Mouse (Mus musculus) neural tube, embryonic 12.5 days (tissue): ENCODE results near the gene Pik3ip1. TPM values are rescaled to one million over a fixed set of nuclear protein-coding genes. Genes with fewer than 3 reads are reported as not detected.

Experiments used
- ATAC-seq: fragments of 200-750 bp; cut with Nextera tagmentation; 2 replicates; pipeline ENCODE4 v1.8.0; 2017; ENCODE audit warnings: low read depth, mild to moderate bottlenecking, moderate TSS enrichment, moderate library complexity; ENCODE audit not compliant: low FRiP score
- H3K27ac ChIP-seq: fragments of 300-500 bp; sonication (generic); 2 replicates; pipeline ENCODE4 v1.5.1; 2016
- H3K27me3 ChIP-seq: fragments of 300-500 bp; sonication (generic); replicated peaks from 2 replicates; pipeline ENCODE4 v1.6.1; 2016; ENCODE audit warnings: mild to moderate bottlenecking
- H3K36me3 ChIP-seq: fragments of 300-500 bp; sonication (generic); 2 replicates; pipeline ENCODE4 v1.6.1; 2016; ENCODE audit warnings: mild to moderate bottlenecking
- H3K4me1 ChIP-seq: fragments of 300-500 bp; sonication (generic); 2 replicates; pipeline ENCODE4 v1.6.1; 2016
- H3K4me2 ChIP-seq: fragments of 300-500 bp; sonication (generic); replicated peaks from 2 replicates; pipeline ENCODE4 v1.6.1; 2016; ENCODE audit warnings: mild to moderate bottlenecking
- H3K4me3 ChIP-seq: fragments of 300-500 bp; sonication (generic); 2 replicates; pipeline ENCODE4 v1.5.1; 2016
- H3K9ac ChIP-seq: fragments of 300-500 bp; sonication (generic); 2 replicates; pipeline ENCODE4 v1.6.1; 2016; ENCODE audit warnings: mild to moderate bottlenecking
- H3K9me3 ChIP-seq: fragments of 300-500 bp; sonication (generic); 2 replicates; pipeline ENCODE4 v1.6.1; 2016; ENCODE audit warnings: mild to moderate bottlenecking
- WGBS: fragments of 180-500 bp; shearing (Covaris S2); methylation state at CpG from one replicate; pipeline ENCODE4 v1.1.7; 2016; 5-methylcytosine and 5-hydroxymethylcytosine counted together
- polyA plus RNA-seq: library from polyadenylated mRNA; unstranded; fragments of >200 nt; fragmentation: Nextera tagmentation; extraction: Ambion mirVana; gene quantifications from 2 replicates; pipeline ENCODE4 v1.2.1, GENCODE M21; 2016

The Pik3ip1 gene
- polyA plus RNA-seq, 1 experiment from 2014 or later: 21.2 TPM

DNA sequence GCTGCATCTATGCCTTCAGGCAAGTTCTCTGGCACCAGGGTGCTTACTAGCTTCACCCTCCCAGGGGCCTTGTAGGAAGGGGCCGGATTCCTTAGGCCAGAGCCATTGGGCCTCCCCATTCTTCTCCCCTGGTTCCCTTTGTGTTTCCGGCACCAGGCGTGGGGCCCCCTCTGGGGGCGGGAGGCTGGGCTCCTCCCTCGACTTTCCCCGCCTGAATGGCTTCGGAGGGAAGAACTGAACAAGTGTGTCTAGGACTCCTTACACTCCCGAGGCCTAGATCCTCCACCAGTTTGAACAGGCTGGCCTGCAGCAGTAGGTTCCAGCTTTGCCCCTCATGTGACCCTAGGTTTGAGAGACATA is 38.2 kb upstream of the Pik3ip1 start:
- H3K9ac ChIP-seq: peak overlapping the region; percentile 94
- H3K4me3 ChIP-seq: peak overlapping the region; percentile 88
- H3K9me3 ChIP-seq: no peaks in the 10 kb centered on the region
- H3K4me1 ChIP-seq: peaks cover 48% of the 10 kb centered on the region
- H3K36me3 ChIP-seq: peaks cover 37% of the 10 kb centered on the region
- WGBS: 0% methylated on average over 8 of the region's 8 CpGs
- no peaks in the 10 kb centered on the region for H3K27me3 ChIP-seq
- ATAC-seq: peak; percentile 11
- H3K27ac ChIP-seq: peak overlapping the region; percentile 99
- peak overlapping the region; percentile 93 for H3K4me2 ChIP-seq

DNA sequence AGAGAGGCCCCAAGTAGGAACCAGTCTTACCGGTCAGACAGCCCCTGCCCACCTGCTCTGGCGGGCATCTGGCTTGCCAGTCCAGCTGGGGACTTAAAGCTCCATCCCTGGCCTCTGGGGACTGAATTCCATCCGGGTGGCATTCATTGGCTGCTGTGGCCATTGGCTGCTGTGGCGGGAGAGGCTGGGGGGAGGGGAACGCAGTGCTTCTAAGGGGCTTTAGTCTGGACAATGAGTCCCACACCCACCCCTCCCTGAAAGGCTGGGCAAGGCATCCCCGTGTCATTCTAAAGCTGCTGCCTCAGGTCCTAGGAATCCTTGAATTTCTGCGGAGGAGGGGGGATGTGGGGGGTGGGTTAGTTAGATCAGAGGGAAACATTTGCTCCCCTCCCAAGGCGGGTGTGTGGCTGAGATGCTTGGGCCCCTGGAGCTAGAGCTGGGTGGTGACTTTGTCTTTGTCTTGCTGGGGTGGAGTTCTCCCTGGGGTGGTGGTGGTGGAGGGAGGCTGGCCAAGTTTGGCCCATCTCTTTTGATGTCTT is 37.4 kb upstream of the Pik3ip1 start:
- H3K4me2 ChIP-seq: peak overlapping the region; percentile 93
- 1% methylated on average over 8 of the region's 8 CpGs for WGBS
- peak; percentile 39 for ATAC-seq
- peak overlapping the region; percentile 88 for H3K4me3 ChIP-seq
- H3K4me1 ChIP-seq: peaks cover 45% of the 10 kb centered on the region
- peaks cover 44% of the 10 kb centered on the region for H3K36me3 ChIP-seq
- H3K9me3 ChIP-seq: no peaks in the 10 kb centered on the region
- peak overlapping the region; percentile 94 for H3K9ac ChIP-seq
- H3K27ac ChIP-seq: peak overlapping the region; percentile 99; the same call in 1 of the 2 replicates
- H3K27me3 ChIP-seq: no peaks in the 10 kb centered on the region

DNA sequence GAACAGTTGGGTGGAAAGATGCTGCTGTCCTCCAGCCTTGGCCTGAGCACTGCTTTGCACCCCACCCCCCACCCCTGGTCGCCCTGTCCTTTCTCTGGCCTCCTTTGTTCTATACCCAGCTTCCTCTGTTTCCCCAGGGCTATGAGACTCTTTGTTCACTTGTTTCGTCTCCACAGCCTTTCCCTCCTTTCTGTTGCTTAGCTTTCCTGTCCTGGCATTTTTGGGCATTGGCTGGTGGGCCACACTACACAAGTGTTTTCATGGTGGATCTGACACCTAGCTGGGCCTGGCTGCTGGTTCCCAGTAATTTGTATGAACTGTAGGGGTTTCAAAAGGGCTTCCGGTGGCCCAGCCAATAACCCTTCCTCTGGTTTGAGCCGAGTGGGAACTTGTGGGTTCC is 36.8 kb upstream of the Pik3ip1 start:
- Histone ChIP-seq H3K27ac (peak overlapping the region; percentile 99; the same call in 1 of the 2 replicates), H3K36me3 (peaks cover 50% of the 10 kb centered on the region), H3K4me3 (peak overlapping the region; percentile 88), H3K4me2 (peak overlapping the region; percentile 93), H3K9ac (peak overlapping the region; percentile 94), H3K9me3 (no peaks in the 10 kb centered on the region), H3K4me1 (peaks cover 40% of the 10 kb centered on the region), H3K27me3 (no peaks in the 10 kb centered on the region)
- ATAC-seq: no peak
- 19% methylated on average over 4 of the region's 4 CpGs for WGBS

DNA sequence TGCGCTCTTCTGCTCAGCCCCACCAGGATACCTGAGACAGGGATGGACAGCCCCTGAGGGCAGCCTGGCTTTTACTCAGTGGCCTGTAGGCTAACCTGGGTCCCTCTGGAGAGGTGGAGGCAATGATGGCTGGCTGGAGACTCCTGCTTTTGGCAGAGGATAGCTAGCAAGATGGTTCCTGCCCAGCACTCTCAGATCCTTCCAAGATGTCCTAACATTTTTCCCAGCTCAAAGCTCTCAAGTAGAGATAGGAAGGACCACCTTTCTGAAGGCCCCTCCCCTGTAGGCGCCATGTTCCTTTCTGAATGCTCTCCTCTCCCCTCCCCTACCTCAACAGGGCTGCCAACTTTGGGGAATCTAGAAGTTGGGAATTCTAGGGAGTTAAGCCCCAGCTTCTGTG is 35.6 kb upstream of the Pik3ip1 start:
- peaks cover 37% of the 10 kb centered on the region for H3K4me1 ChIP-seq
- no peak for ATAC-seq
- H3K9me3 ChIP-seq: no peaks in the 10 kb centered on the region
- H3K27me3 ChIP-seq: no peaks in the 10 kb centered on the region
- peak overlapping the region; percentile 94 for H3K9ac ChIP-seq
- WGBS: 92% methylated on average over 2 of the region's 2 CpGs
- peak overlapping the region; percentile 88; the same call in 1 of the 2 replicates for H3K4me3 ChIP-seq
- H3K27ac ChIP-seq: no peak overlapping the region
- H3K36me3 ChIP-seq: peaks cover 63% of the 10 kb centered on the region
- peak overlapping the region; percentile 93 for H3K4me2 ChIP-seq

DNA sequence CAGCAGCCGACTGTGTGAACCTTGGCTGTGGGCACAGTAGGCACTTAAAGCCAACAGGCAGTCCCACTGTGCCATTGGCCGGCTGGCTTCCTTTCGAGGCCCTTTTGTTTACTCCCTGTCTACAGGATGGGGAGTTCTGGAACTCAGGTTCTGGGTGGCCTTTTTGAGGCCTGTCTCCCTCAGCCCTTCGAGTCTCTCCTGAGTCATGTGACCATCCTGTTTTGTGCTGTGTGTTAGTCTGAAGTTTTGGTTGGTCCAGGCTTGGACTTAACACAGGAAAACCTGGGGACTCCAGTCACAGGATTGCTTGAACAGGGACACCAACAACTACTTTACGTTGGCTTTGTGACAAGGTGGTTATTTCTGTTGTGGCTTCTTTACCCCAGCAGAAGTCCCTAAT is 34.1 kb upstream of the Pik3ip1 start:
- 77% methylated on average over 5 of the region's 5 CpGs for WGBS
- no peak for ATAC-seq
- peaks cover 76% of the 10 kb centered on the region for H3K36me3 ChIP-seq
- H3K4me2 ChIP-seq: peak overlapping the region; percentile 93
- H3K27ac ChIP-seq: no peak overlapping the region
- H3K27me3 ChIP-seq: no peaks in the 10 kb centered on the region
- H3K9me3 ChIP-seq: no peaks in the 10 kb centered on the region
- peaks cover 37% of the 10 kb centered on the region for H3K4me1 ChIP-seq
- no peak overlapping the region for H3K9ac ChIP-seq
- no peak overlapping the region for H3K4me3 ChIP-seq

DNA sequence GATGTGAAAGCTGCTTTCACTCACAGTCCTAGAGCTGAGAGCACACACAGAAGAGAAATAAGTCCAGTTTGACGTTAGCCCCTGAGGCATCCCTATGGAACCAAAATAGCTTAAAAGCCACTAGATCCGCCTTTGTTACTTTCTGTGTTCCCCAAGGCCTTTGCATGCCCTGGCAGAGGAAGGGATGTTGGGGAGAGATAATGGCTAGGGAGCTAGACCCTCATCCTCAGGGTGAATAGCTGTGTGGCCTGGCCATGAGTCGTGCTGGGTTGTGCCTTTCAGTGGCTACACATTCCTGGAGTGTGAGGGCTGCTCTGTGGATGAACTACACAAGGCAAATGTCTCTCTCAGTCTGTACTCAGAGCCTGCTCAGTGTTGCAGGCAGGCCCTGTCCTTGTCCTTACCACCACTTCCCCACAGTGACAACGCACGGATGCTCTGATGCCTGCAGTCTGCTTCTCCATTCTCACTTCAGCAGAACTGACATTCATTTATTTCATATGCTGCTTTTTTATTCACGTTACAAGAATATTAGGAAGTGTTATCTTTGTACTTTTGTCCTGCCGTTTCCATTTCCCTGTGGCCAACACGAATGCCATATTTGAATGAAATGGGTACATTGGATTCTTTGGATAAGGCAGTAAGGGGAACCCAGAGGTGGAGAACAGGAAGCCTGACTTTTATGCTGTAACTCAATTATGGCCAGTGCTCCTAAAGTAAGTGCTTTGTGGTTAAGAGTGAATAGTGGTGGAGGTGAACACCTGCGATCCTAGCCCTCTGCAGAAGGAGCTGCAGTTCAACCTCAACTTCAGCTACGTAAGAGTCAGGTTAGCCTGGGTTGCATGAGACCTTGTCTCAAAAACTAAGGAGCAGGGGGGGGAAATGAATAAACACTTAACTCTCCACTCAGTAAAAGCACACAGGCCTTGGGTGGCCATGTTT is 32.1 kb upstream of the Pik3ip1 start:
- Histone ChIP-seq H3K4me2 (no peak overlapping the region), H3K36me3 (peaks cover 97% of the 10 kb centered on the region), H3K4me3 (no peak overlapping the region), H3K27me3 (no peaks in the 10 kb centered on the region), H3K27ac (no peak overlapping the region), H3K9me3 (no peaks in the 10 kb centered on the region), H3K9ac (no peak overlapping the region), H3K4me1 (peaks cover 35% of the 10 kb centered on the region)
- WGBS: 90% methylated on average over 10 of the region's 10 CpGs
- no peak for ATAC-seq

DNA sequence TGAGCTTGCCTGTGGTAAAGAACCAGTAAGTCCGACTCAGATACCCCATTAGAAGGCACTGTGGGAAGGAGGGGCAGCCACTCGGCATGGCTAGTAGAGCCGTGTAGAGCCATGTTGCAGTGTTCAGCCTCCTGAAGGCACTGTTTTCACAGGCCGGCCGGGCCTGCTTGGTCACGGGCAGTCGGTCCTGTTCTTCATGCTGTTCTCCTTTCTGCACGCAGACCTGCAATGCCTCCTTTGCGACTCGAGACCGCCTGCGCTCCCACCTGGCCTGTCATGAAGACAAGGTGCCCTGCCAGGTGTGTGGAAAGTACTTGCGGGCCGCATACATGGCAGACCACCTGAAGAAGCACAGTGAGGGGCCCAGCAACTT is 31.4 kb upstream of the Pik3ip1 start:
- no peak overlapping the region for H3K4me2 ChIP-seq
- H3K4me1 ChIP-seq: peaks cover 28% of the 10 kb centered on the region
- H3K9me3 ChIP-seq: no peaks in the 10 kb centered on the region
- H3K27me3 ChIP-seq: no peaks in the 10 kb centered on the region
- H3K4me3 ChIP-seq: peak overlapping the region; percentile 11; the same call in 1 of the 2 replicates
- H3K27ac ChIP-seq: no peak overlapping the region
- ATAC-seq: no peak
- 93% methylated on average over 14 of the region's 14 CpGs for WGBS
- H3K9ac ChIP-seq: no peak overlapping the region
- peaks cover 98% of the 10 kb centered on the region for H3K36me3 ChIP-seq

DNA sequence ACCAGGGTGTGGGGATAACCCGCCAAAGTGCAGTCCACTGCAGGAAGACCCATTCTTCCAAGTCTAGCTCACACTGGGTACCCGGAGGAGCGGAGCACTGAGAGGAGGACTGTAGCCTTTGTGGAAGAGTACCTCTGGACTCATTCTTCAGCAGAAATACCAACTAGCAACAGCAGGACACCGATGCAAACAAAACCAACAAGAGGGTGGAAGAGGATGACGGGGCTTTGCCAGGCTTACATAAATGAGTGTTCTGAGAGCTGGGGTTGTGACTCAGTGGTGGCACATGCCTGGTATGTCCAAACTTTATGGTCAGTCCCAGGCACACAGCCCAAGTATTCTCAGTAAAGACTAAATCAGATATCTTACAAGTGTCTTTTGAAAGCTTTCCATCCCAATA is 29.1 kb upstream of the Pik3ip1 start:
- WGBS: 95% methylated on average over 5 of the region's 5 CpGs
- Histone ChIP-seq H3K9ac (no peak overlapping the region), H3K9me3 (no peaks in the 10 kb centered on the region), H3K27me3 (no peaks in the 10 kb centered on the region), H3K36me3 (peaks cover 95% of the 10 kb centered on the region), H3K4me1 (peaks cover 6% of the 10 kb centered on the region), H3K4me3 (no peak overlapping the region), H3K27ac (no peak overlapping the region), H3K4me2 (no peak overlapping the region)
- no peak for ATAC-seq

DNA sequence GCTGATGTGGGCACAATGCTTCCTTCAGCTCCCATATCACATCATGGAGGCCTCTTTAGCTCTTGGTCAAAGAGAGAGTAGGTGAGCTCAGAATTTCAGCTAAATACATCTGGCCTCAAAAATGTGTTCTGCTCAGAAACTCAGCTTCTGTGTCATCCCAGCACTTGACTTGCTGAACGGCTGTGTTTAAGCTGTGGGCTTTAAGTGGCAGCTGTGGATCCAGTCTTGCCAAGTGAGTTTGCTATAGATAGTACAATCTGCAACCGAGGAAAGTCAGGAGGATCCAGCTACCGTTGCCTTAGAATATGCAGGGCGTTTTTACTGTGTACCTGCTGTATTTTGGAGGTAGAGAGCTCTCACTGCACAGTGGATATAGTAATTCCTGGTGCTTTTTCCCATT is 27.8 kb upstream of the Pik3ip1 start:
- Histone ChIP-seq H3K36me3 (peaks cover 95% of the 10 kb centered on the region), H3K4me1 (no peaks in the 10 kb centered on the region), H3K9ac (no peak overlapping the region), H3K4me2 (no peak overlapping the region), H3K27ac (no peak overlapping the region), H3K9me3 (no peaks in the 10 kb centered on the region), H3K4me3 (no peak overlapping the region), H3K27me3 (no peaks in the 10 kb centered on the region)
- whole genome bisulfite sequencing: 95% methylated on average over 4 of the region's 4 CpGs
- ATAC-seq: no peak

DNA sequence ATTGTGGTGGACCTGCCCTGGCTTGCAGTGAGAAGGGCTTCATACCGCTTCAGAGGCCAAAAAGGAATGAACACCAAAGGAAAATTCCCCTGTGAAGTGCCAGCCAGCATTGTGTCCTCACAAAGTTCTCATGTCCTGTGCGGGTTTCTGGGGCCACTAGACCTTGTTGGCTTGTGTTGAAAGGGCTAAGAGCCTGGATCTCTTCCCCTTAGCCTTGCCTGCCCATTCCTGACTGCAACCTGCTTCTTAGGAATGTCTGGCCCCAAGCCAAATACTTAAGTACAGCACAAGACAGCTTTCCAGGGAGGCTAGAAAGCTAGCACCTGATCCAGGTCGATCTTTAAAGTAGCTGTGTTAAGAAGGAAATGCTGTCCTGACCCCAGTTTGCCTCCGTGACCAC is 27.4 kb upstream of the Pik3ip1 start:
- H3K4me3 ChIP-seq: no peak overlapping the region
- 92% methylated on average over 4 of the region's 4 CpGs for WGBS
- peaks cover 95% of the 10 kb centered on the region for H3K36me3 ChIP-seq
- H3K4me1 ChIP-seq: no peaks in the 10 kb centered on the region
- no peak overlapping the region for H3K9ac ChIP-seq
- no peak for ATAC-seq
- no peaks in the 10 kb centered on the region for H3K9me3 ChIP-seq
- H3K4me2 ChIP-seq: no peak overlapping the region
- H3K27me3 ChIP-seq: no peaks in the 10 kb centered on the region
- H3K27ac ChIP-seq: no peak overlapping the region

DNA sequence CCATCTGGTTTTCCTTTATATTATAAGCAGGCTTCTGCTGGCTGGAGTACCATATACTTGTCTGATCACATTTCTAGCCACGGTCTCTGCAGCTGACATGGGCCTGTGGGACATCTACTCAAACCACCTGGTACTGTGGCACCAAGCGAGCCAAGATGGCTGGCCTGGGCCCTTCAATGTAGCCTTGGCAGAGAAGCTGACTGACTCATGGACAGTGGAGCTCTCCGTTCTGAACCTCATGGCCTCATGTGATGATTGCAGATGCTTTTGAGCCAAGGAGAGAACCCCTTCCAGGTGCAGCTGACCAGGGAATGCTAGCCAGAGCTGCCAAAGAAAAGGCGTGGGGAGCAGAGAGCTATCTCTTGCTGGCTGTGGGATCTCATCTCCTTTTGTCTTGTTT is 24.4 kb upstream of the Pik3ip1 start:
- no peaks in the 10 kb centered on the region for H3K27me3 ChIP-seq
- H3K4me3 ChIP-seq: no peak overlapping the region
- H3K4me2 ChIP-seq: no peak overlapping the region
- no peak overlapping the region for H3K9ac ChIP-seq
- no peaks in the 10 kb centered on the region for H3K9me3 ChIP-seq
- H3K36me3 ChIP-seq: peaks cover 96% of the 10 kb centered on the region
- ATAC-seq: no peak
- 94% methylated on average over 4 of the region's 4 CpGs for WGBS
- no peak overlapping the region for H3K27ac ChIP-seq
- H3K4me1 ChIP-seq: no peaks in the 10 kb centered on the region

DNA sequence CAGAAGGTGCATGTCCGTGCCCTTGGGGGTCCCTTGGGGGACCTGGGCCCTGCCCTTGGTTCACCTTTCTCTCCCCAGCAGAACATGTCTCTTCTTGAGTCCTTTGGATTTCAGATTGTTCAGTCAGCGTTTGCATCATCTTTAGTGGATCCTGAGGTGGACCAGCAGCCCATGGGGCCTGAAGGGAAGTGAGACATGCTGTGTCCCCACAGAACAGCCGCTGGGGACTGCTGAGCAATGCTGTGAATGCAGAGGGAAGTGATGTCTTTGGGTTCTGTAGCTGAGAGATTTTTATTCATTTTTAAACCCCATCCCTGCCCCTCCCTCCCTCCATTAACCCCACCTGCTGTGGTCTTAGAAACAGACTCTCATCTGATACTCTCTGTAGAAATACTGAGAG is 22.3 kb upstream of the Pik3ip1 start:
- H3K27me3 ChIP-seq: no peaks in the 10 kb centered on the region
- peaks cover 93% of the 10 kb centered on the region for H3K36me3 ChIP-seq
- no peak for ATAC-seq
- WGBS: 94% methylated on average over 3 of the region's 3 CpGs
- H3K27ac ChIP-seq: no peak overlapping the region
- H3K9me3 ChIP-seq: no peaks in the 10 kb centered on the region
- H3K4me2 ChIP-seq: no peak overlapping the region
- H3K4me3 ChIP-seq: no peak overlapping the region
- no peaks in the 10 kb centered on the region for H3K4me1 ChIP-seq
- no peak overlapping the region for H3K9ac ChIP-seq
